Mouse (Mus musculus) liver, embryonic 14.5 days (tissue): ENCODE results near the gene Gm45208. TPM values are rescaled to one million over a fixed set of nuclear protein-coding genes. Genes with fewer than 3 reads are reported as not detected.
"Not testable (repeated sequence)": the region's sequence is repeated elsewhere in the genome, so short reads cannot be mapped to it uniquely, and the experiment has no call there.

Experiments
- ATAC-seq: fragments of 200-750 bp; cut with Nextera tagmentation; 2 replicates; pipeline ENCODE4 v1.8.0; 2017; ENCODE audit warnings: moderate number of reproducible peaks, mild to moderate bottlenecking, moderate library complexity; ENCODE audit not compliant: insufficient read depth
- DNase-seq, 3 experiments: peaks; one replicate each; pipeline ENCODE4 v3.0.0-alpha.2; 2012 to 2013; ENCODE audit warnings: low read depth in 3 of 3, low spot score in 3 of 3
- H3K27ac ChIP-seq: fragments of 300-500 bp; sonication (generic); 2 replicates; pipeline ENCODE4 v1.5.1; 2014; ENCODE audit warnings: moderate library complexity, mild to moderate bottlenecking, control low read depth, inconsistent platforms
- H3K27me3 ChIP-seq: fragments of 300-500 bp; sonication (generic); 2 replicates; pipeline ENCODE4 v1.6.1; 2014; ENCODE audit warnings: mild to moderate bottlenecking, low read length, moderate library complexity; ENCODE audit not compliant: control insufficient read depth, insufficient read depth
- H3K36me3 ChIP-seq: fragments of 300-500 bp; sonication (generic); replicated peaks from 2 replicates; pipeline ENCODE4 v1.6.1; 2014; ENCODE audit warnings: low read depth; ENCODE audit not compliant: control insufficient read depth, insufficient read depth
- H3K4me1 ChIP-seq, 2 experiments: fragments of 200-500 bp in 1 of 2; fragments of 300-500 bp in 1 of 2; sonication (generic) in 1 of 2; replicated peaks; 2 replicates each; pipeline ENCODE4 v1.6.1; 2012 to 2014; ENCODE audit warnings: antibody characterized with exemption in 1 of 2, inconsistent platforms in 1 of 2, low read length in 1 of 2; ENCODE audit not compliant: control insufficient read depth in 2 of 2, insufficient read depth in 2 of 2
- H3K4me2 ChIP-seq: fragments of 300-500 bp; sonication (generic); 2 replicates; pipeline ENCODE4 v1.6.1; 2014; ENCODE audit warnings: low read depth, mild to moderate bottlenecking, control low read depth, moderate library complexity
- H3K4me3 ChIP-seq, 2 experiments: fragments of 200-500 bp in 1 of 2; fragments of 300-500 bp in 1 of 2; sonication (generic) in 1 of 2; 2 replicates each; pipeline ENCODE4 v1.5.1; 2012 to 2014; ENCODE audit warnings: low read depth in 2 of 2, low read length in 2 of 2, mild to moderate bottlenecking in 2 of 2, control low read depth in 1 of 2, inconsistent platforms in 1 of 2, moderate library complexity in 1 of 2; ENCODE audit not compliant: insufficient read depth in 1 of 2
- H3K9ac ChIP-seq: fragments of 300-500 bp; sonication (generic); replicated peaks from 2 replicates; pipeline ENCODE4 v1.6.1; 2014; ENCODE audit warnings: mild to moderate bottlenecking, control low read depth, moderate library complexity
- H3K9me3 ChIP-seq: fragments of 300-500 bp; sonication (generic); 2 replicates; pipeline ENCODE4 v1.6.1; 2016; ENCODE audit warnings: low read length, mixed read lengths; ENCODE audit not compliant: control insufficient read depth
- CTCF ChIP-seq: IDR thresholded peaks from 2 replicates; pipeline ENCODE4 v1.5.1; 2016; ENCODE audit warnings: antibody characterized with exemption, low read depth, control low read depth
- EP300 ChIP-seq: IDR thresholded peaks from 2 replicates; pipeline ENCODE4 v1.6.1; 2016; ENCODE audit warnings: antibody characterized with exemption, low read depth
- WGBS: fragments of 180-500 bp; shearing (Covaris S2); extraction: QIAGEN DNeasy Blood & Tissue Kit; methylation state at CpG from one replicate; pipeline ENCODE4 v1.1.7; 2014; ENCODE audit not compliant: insufficient replicate concordance; 5-methylcytosine and 5-hydroxymethylcytosine counted together
- polyA plus RNA-seq, 2 experiments: library from polyadenylated mRNA; depleted of rRNA in 1 of 2; stranded (reverse) in 1 of 2; unstranded in 1 of 2; fragments of >200 nt; fragmentation: Nextera tagmentation in 1 of 2; extraction: Ambion mirVana in 1 of 2; gene quantifications; 2 replicates each; pipeline versions ENCODE4 v1.2.1 to v1.2.3; 2012 to 2014

The Gm45208 gene
- polyA plus RNA-seq, 2 experiments: 0.18 TPM; not detected in 1

DNA sequence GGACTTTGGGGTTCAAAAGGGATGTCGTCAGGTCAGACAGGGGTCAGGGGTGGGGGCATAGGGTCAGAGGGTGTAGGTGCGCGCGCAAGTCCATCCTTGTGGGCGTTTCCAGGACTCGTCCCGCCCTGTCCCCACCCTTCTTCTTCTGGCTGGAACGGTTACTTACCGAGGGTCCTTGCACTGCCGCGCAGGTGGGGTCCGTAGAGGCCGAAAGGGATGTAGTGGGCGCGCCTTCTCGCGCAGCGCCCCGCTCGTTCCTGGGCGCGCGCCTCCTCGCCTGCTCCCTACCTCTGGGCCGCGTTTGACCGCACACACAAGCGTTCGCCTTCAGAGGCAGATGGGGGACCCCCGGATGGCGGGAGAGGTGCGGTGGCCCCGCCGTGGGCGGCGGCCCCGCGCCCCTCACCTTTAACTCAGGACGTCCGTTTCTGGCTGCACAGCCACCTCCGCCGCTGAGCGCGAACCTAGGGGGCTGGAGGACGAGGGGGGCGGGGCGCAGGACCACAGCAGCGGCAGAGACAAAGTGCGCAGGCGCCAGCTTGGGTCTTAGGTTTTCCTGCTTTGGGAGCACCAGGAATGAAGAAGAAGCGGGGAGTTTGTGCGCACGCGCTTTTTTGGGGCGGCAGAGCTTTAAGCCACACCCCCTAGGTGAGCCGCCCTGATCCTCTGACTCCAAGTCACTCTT is 28.5 kb downstream of the Gm45208 start, which contains the start of gene Ccdc120:
Gene Ccdc120 (minus strand): TSS at position 474 of the 685 bp plus-strand sequence.
- WGBS: 6% methylated on average over 56 of the region's 56 CpGs
- Histone ChIP-seq H3K9me3 (no peaks in the 10 kb centered on the region), H3K27ac (no peak within 1 kb of the TSS), H3K36me3 (no peaks in the 10 kb centered on the region), H3K4me3 (peak within 1 kb of the TSS; percentile 59 to 60), H3K9ac (no peak within 1 kb of the TSS; the same call in 1 of the 2 replicates), H3K27me3 (no peaks in the 10 kb centered on the region), H3K4me2 (peak within 1 kb of the TSS; percentile 74), H3K4me1 (no peaks in the 10 kb centered on the region)
- TF ChIP-seq EP300 (no peak), CTCF (no peak)
- ATAC-seq (peak; percentile 18; the same call in 1 of the 2 replicates), DNase-seq (no peak)

DNA sequence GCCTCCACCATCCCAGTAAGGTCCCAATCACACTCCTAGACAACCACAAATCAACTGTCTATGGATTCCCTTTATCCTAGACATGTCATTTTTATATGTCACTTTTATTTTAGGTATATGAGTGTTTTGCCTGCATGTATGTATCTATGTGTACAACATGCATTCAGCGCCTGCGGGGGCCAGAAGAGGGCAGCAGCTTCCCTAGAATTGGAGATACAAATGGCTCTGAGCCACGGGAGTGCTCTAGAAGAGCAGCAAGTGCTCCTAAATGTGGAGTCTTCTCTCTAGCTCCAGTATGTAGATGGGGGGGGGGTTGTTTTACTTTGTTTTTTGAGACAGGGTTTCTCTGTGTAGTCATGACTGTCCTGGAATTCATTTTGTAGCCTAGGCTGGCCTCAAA is 31.6 kb downstream of the Gm45208 start:
- not testable (repeated sequence) for H3K4me3 ChIP-seq, ATAC-seq, H3K4me1 ChIP-seq, H3K4me2 ChIP-seq, DNase-seq, H3K27me3 ChIP-seq, H3K9ac ChIP-seq, H3K9me3 ChIP-seq, H3K36me3 ChIP-seq, H3K27ac ChIP-seq
- TF ChIP-seq CTCF: peak; percentile 39
- WGBS: 9% methylated on average over 3 of the region's 3 CpGs

DNA sequence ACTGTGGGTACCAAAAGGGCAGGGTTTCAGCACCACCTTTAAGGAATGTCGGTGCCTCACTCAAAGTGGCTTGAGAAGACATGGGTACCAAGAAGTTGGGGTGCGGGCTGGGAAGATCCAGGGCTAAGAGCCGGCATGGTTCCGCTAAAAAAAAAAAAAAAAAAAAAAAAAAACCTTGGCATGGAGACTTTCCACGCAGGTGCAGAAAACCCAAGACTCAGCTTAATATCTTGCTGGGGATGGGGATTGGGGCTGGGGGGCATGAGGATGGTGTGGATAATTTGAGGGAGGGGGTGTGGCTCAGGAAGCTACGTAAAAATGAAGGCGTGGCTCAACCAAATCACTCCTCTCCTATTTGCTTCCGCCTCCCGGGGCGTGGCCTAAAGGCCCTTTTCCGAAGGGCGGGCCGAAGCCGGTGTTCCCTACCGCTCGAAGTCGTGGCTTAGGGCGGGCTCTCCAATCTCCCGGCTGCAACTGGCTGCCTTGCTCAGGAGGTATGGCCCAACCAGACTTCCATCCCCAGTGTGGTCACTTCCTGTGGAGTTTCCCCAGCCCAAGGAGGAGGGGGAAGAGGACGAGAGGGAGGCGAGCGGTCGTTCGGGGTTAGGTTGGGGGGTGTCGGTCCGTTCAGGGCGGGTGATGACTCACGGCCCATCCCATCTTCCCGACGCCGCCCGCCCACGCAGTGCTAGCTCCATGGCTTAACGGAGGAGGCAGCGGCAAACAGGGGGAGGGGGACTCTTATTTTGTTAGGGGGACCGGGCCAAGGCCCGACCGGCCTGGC is 40.3 kb downstream of the Gm45208 start, which contains the start of gene Tfe3:
Gene Tfe3 (plus strand): TSS at position 424 of the 784 bp plus-strand sequence.
- TF ChIP-seq CTCF (no peak), EP300 (no peak)
- WGBS: 12% methylated on average over 33 of the region's 38 CpGs
- peak within 1 kb of the TSS; percentile 85 for H3K4me2 ChIP-seq
- no peaks in the 10 kb centered on the region for H3K27me3 ChIP-seq
- DNase-seq (peak; percentile 81 to 89 (median 82)), ATAC-seq (peak; percentile 93)
- H3K27ac ChIP-seq: peak within 1 kb of the TSS; percentile 57
- H3K9ac ChIP-seq: peak within 1 kb of the TSS; percentile 69
- peaks cover 3 to 15% of the 10 kb centered on the region in 2 experiments; a peak in 3 of 4 replicates for H3K4me1 ChIP-seq
- peak within 1 kb of the TSS; percentile 66 to 74 for H3K4me3 ChIP-seq
- H3K9me3 ChIP-seq: no peaks in the 10 kb centered on the region
- H3K36me3 ChIP-seq: no peaks in the 10 kb centered on the region

DNA sequence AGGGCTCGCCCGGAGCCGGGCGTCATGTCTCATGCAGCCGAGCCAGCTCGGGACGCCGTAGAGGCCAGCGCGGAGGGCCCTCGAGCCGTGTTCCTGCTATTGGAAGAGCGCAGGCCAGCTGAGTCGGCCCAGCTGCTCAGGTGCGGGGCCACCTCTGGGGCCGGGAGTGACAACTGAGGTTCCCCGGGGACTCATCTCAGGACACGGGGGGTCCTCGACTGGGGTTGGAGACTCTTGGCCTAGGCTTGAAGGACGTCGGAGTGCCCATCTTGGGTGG is 40.8 kb downstream of the Gm45208 start:
- TF ChIP-seq EP300: no peak
- no peak for TF ChIP-seq CTCF
- Histone ChIP-seq H3K9ac (peak overlapping the region; percentile 69), H3K4me1 (peaks cover 3 to 15% of the 10 kb centered on the region in 2 experiments; a peak in 3 of 4 replicates), H3K36me3 (no peaks in the 10 kb centered on the region), H3K27me3 (no peaks in the 10 kb centered on the region), H3K27ac (peak overlapping the region; percentile 57), H3K4me2 (peak overlapping the region; percentile 85), H3K4me3 (peak overlapping the region; percentile 66 to 74), H3K9me3 (no peaks in the 10 kb centered on the region)
- DNase-seq: no peak
- 9% methylated on average over 21 of the region's 21 CpGs for WGBS
- peak; percentile 46 for ATAC-seq
